Mouse (Mus musculus) hindbrain, postnatal 0 days (tissue): Measurements from ENCODE around the gene Nkapl. TPM values are rescaled to one million over a fixed set of nuclear protein-coding genes. Genes with fewer than 3 reads are reported as not detected.
A peak's percentile ranks its signal among the peaks of the same experiment; 100 is the strongest.

Experiments used
- ATAC-seq: fragments of 200-750 bp; cut with Nextera tagmentation; 2 replicates; pipeline ENCODE4 v1.8.0; 2017; ENCODE audit warnings: mild to moderate bottlenecking, moderate TSS enrichment, moderate library complexity
- DNase-seq: peaks from one replicate; pipeline ENCODE4 v3.0.0-alpha.2; 2015; ENCODE audit warnings: low spot score
- H3K27ac ChIP-seq: fragments of 300-500 bp; sonication (generic); 2 replicates; pipeline ENCODE4 v1.5.1; 2014; ENCODE audit warnings: mild to moderate bottlenecking
- H3K27me3 ChIP-seq: fragments of 300-500 bp; sonication (generic); 2 replicates; pipeline ENCODE4 v1.6.1; 2014; ENCODE audit warnings: low read length, mixed read lengths; ENCODE audit not compliant: insufficient read depth
- H3K36me3 ChIP-seq: fragments of 300-500 bp; sonication (generic); 2 replicates; pipeline ENCODE4 v1.6.1; 2014; ENCODE audit warnings: low read length, mixed read lengths; ENCODE audit not compliant: insufficient read depth
- H3K4me1 ChIP-seq: fragments of 300-500 bp; sonication (generic); 2 replicates; pipeline ENCODE4 v1.6.1; 2014; ENCODE audit warnings: antibody characterized with exemption, low read length, mixed read lengths; ENCODE audit not compliant: insufficient read depth
- H3K4me2 ChIP-seq: fragments of 300-500 bp; sonication (generic); 2 replicates; pipeline ENCODE4 v1.6.1; 2014; ENCODE audit warnings: low read depth, mild to moderate bottlenecking, low read length, moderate library complexity, mixed read lengths
- H3K4me3 ChIP-seq: fragments of 300-500 bp; sonication (generic); 2 replicates; pipeline ENCODE4 v1.5.1; 2014; ENCODE audit warnings: low read length
- H3K9ac ChIP-seq: fragments of 300-500 bp; sonication (generic); replicated peaks from 2 replicates; pipeline ENCODE4 v1.6.1; 2014; ENCODE audit warnings: mild to moderate bottlenecking, low read length, moderate library complexity, mixed read lengths
- H3K9me3 ChIP-seq: fragments of 300-500 bp; sonication (generic); 2 replicates; pipeline ENCODE4 v1.6.1; 2016; ENCODE audit warnings: low read length, mixed read lengths
- CTCF ChIP-seq: IDR thresholded peaks from 2 replicates; pipeline ENCODE4 v1.5.1; 2016; ENCODE audit warnings: antibody characterized with exemption, control low read depth, low read depth
- WGBS: fragments of 180-500 bp; shearing (Covaris S2); extraction: QIAGEN DNeasy Blood & Tissue Kit; methylation state at CpG from one replicate; pipeline ENCODE4 v1.1.7; 2014; 5-methylcytosine and 5-hydroxymethylcytosine counted together
- polyA plus RNA-seq: library from polyadenylated mRNA; unstranded; fragments of >200 nt; fragmentation: Nextera tagmentation; extraction: Ambion mirVana; gene quantifications from 2 replicates; pipeline ENCODE4 v1.2.1, GENCODE M21; 2015
- total RNA-seq: library from RNA; depleted of rRNA; stranded (reverse); fragments of >200 nt; gene quantifications from 2 replicates; pipeline ENCODE4 v1.2.3, GENCODE M21; 2014

The Nkapl gene
- total and polyA plus RNA-seq, 2 experiments from 2014 or later: 1.1 to 1.5 TPM

DNA sequence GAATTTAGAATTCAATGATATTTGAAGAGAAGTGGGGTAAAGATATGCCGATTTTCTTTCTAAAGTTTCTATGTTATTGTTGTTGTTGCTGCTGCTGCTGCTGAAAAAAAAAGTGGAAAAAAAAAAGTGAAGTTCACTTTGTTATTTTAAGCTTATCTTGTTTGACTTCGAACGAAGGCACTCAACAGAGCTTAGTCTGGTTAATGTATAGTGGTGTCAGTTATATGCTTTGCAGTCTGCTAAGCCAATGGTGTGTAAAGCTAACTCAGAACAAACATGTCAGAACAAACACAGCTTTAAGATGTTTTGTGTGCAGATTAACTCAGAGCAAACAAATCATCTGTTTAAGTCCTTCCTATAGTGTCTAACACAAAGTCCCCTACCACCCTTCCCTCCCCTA lies 14.2 kb downstream of the Nkapl start:
- WGBS: 92% methylated on average over 3 of the region's 3 CpGs
- DNase-seq (no peak), ATAC-seq (no peak)
- H3K27ac ChIP-seq: no peak overlapping the region
- no peak overlapping the region for H3K9ac ChIP-seq
- H3K4me2 ChIP-seq: peak overlapping the region; percentile 54; the same call in 1 of the 2 replicates
- peak overlapping the region; percentile 76; the same call in 1 of the 2 replicates for H3K4me3 ChIP-seq
- TF ChIP-seq CTCF: no peak
- H3K27me3 ChIP-seq: no peaks in the 10 kb centered on the region
- H3K4me1 ChIP-seq: peaks cover 7% of the 10 kb centered on the region; the same call in 1 of the 2 replicates
- H3K9me3 ChIP-seq: no peaks in the 10 kb centered on the region
- H3K36me3 ChIP-seq: no peaks in the 10 kb centered on the region

DNA sequence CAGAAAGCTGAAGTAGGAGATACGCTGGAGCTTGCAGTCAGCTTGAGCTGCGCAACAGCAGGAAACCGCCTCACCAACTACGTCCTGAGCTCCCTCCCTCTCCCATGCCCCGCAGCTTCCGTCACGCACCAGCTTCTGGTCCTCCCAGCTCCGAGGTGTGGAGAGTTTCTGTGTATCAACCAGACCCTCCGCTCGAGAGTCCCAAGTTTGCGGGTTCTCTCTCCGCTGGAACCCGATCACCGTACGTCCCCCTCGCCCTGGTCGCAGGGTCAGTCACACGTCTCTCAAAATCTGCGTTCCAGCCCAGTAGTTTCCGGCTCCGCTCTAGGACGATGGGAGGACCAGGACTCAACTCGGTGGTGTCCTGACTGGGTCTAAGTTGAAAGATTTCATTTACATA lies 14.9 kb downstream of the Nkapl start, which contains the start of gene Zscan26:
Gene Zscan26, minus strand, starts transcription at position 282 of the 400 bp plus-strand sequence.
- under 1% methylated on average over 23 of the region's 23 CpGs for WGBS
- DNase-seq: peak; percentile 91

DNA sequence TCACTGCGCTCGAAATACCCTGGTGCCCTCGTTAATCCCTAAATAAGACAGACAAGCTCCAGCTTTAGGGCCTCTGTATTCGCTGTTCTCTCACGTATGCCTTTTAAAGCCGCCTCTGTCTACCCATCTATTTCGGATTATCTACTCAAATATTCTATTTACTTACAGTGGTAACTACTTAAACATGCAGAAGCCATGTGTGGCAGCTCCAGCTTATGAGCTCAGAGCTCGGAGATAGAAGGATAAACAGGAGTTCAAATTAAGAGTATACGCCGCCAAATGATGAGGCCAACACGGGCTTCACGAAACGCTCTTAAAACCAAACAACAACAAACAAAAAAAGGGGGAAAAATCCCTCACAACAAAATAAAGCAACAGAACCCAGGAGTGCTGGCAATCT lies 15.3 kb downstream of the Nkapl start:
- ATAC-seq (peak; percentile 28; the same call in 1 of the 2 replicates), DNase-seq (peak; percentile 5)
- WGBS: 5% methylated on average over 13 of the region's 13 CpGs
- no peak for TF ChIP-seq CTCF
- peak overlapping the region; percentile 54 for H3K4me2 ChIP-seq
- H3K27ac ChIP-seq: peak overlapping the region; percentile 73; the same call in 1 of the 2 replicates
- no peaks in the 10 kb centered on the region for H3K27me3 ChIP-seq
- peaks cover 7% of the 10 kb centered on the region; the same call in 1 of the 2 replicates for H3K4me1 ChIP-seq
- peak overlapping the region; percentile 76 for H3K4me3 ChIP-seq
- peak overlapping the region; percentile 67 for H3K9ac ChIP-seq
- no peaks in the 10 kb centered on the region for H3K9me3 ChIP-seq
- 0 out of 2 replicates have a peak, but pooled peaks cover 2% of the 10 kb centered on the region for H3K36me3 ChIP-seq

More for the DNA sequence above, 14.9 kb downstream of the Nkapl start, which contains the start of gene Zscan26:
- H3K9ac ChIP-seq: peak within 1 kb of the TSS; percentile 67
- peak; percentile 97 for ATAC-seq
- H3K4me3 ChIP-seq: peak within 1 kb of the TSS; percentile 76
- H3K4me2 ChIP-seq: peak within 1 kb of the TSS; percentile 54
- TF ChIP-seq CTCF: no peak
- H3K9me3 ChIP-seq: no peaks in the 10 kb centered on the region
- peaks cover 7% of the 10 kb centered on the region; the same call in 1 of the 2 replicates for H3K4me1 ChIP-seq
- H3K27me3 ChIP-seq: no peaks in the 10 kb centered on the region
- H3K36me3 ChIP-seq: no peaks in the 10 kb centered on the region
- peak within 1 kb of the TSS; percentile 73; the same call in 1 of the 2 replicates for H3K27ac ChIP-seq

- WGBS: 83% methylated on average over 16 of the region's 16 CpGs
- no peak for TF ChIP-seq CTCF
- peaks cover 7% of the 10 kb centered on the region; the same call in 1 of the 2 replicates for H3K4me1 ChIP-seq
- no peak overlapping the region for H3K4me2 ChIP-seq
- peaks cover 29% of the 10 kb centered on the region; the same call in 1 of the 2 replicates for H3K36me3 ChIP-seq
- H3K4me3 ChIP-seq: no peak overlapping the region
- no peaks in the 10 kb centered on the region for H3K9me3 ChIP-seq
- no peak overlapping the region for H3K27ac ChIP-seq
- ATAC-seq: no peak
- no peak overlapping the region for H3K9ac ChIP-seq
- no peaks in the 10 kb centered on the region for H3K27me3 ChIP-seq
- DNase-seq: no peak
Observed at GRCm38 (mm10) chr13:21447856-21448614, 20.3 kb downstream of the Nkapl start.

- Histone ChIP-seq H3K9ac (no peak overlapping the region), H3K4me2 (no peak overlapping the region), H3K27me3 (no peaks in the 10 kb centered on the region), H3K36me3 (peaks cover 29% of the 10 kb centered on the region; the same call in 1 of the 2 replicates), H3K4me3 (no peak overlapping the region), H3K9me3 (no peaks in the 10 kb centered on the region), H3K27ac (no peak overlapping the region), H3K4me1 (no peaks in the 10 kb centered on the region)
- DNase-seq (no peak), ATAC-seq (no peak)
- WGBS: 83% methylated on average over 9 of the region's 9 CpGs
- no peak for TF ChIP-seq CTCF
Observed at GRCm38 (mm10) chr13:21446796-21447195, 21.5 kb downstream of the Nkapl start.

GRCm38 (mm10) chr13:21441207-21441572 lies 27.1 kb downstream of the Nkapl start:
- DNase-seq (peak; percentile 1), ATAC-seq (peak; percentile 48; the same call in 1 of the 2 replicates)
- Histone ChIP-seq H3K36me3 (peaks cover 14% of the 10 kb centered on the region; the same call in 1 of the 2 replicates), H3K27ac (peak overlapping the region; percentile 78; the same call in 1 of the 2 replicates), H3K27me3 (no peaks in the 10 kb centered on the region), H3K4me2 (peak overlapping the region; percentile 93), H3K4me3 (peak overlapping the region; percentile 55), H3K4me1 (0 out of 2 replicates have a peak, but pooled peaks cover 4% of the 10 kb centered on the region), H3K9ac (peak overlapping the region; percentile 61), H3K9me3 (no peaks in the 10 kb centered on the region)
- no peak for TF ChIP-seq CTCF
- 15% methylated on average over 10 of the region's 10 CpGs for WGBS
